Mouse (Mus musculus): Measurements from ENCODE around the gene Cyb5r2. TPM values are rescaled to one million over a fixed set of nuclear protein-coding genes. Genes with fewer than 3 reads are reported as not detected.

Gene Cyb5r2
- polyA plus RNA-seq (2015; fragmentation: Nextera tagmentation; extraction: Ambion mirVana) = 0.08 and 0.10 TPM in 2 replicates

DNA sequence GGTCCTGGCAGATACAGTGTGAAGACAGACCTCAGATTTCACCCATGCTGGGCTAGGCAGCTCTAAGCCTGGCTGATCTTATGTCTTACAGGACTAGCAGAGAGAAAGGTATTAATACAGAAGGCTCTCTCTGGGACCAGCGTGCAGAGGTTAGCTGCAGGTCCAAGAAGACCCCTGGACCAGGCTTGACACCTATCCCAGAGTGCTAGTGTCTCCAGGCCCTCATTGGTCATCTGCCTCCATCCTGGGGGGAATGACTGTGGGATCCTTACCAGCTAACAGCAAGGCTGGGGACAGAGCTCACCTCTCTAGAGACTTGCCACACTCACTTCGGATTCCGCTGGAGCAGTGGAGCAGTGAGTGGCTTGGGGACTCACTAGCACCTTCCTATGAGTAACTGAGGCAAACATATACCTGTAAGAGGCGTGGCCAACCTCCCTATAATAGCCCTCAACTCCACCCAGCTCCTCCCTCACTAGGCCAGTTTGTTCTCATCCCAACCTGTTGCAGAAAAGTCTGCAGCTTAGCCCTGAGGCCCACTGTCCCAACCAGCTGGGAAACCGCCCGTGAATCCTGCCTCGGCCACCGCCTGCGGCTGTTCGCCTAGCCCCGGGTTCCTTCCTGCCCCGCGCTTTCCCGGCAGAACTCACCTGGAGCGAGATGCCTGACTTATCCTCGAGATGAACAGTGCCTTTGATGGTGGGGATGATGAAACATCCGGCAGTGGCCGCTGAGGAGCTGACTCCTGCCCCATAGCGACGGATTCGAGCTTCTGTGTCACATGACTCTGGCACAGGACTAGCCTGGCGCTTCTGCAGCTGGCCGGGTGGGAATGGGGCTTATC lies at the start of gene Cyb5r2:
TSS of gene Cyb5r2 (minus strand) at position 725 of the 844 bp plus-strand sequence.
- DNase-seq (ENCODE audit: low spot score) = no peak

DNA sequence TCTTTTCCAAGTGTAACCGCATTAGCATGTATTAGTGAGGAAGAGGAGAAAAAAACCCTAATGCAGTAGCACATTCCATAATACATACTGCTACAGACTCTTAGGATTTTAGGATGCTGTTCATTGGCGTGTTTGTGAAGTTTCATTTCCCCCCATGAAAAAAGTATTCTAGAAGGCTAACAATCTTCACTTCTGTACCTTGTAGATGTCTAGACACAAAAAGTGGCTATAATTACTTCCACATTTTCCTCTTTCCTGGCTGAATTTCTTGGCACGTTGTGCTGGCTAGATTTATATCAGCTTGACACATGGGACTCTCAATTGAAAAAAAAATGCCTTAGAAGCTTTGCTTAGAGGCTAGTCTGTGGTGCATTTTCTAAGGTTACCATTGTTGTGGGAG lies 44.3 kb upstream of the Cyb5r2 start:
- DNase-seq (ENCODE audit: low spot score) = no peak

DNA sequence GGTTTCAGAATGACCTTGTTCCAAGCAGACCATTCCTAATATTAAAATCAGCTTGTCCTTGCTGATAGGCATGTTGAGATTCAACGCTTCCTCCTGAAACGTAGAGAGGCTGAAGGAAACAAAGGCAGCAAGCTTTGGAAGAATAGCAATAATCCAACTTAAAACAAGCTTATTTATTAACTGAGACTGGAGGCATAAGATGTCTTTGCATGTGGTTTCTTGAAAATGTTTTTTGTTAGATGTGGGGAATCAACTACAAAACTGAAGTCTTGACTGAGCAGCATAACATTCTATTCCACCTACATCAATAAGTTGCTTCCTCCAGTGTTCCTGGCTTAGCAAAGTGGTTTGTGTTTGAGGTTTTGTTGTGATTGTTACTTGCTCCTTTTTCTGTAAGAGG lies 43.3 kb upstream of the Cyb5r2 start, which contains the start of gene Ovch2:
TSS of gene Ovch2 (minus strand) at position 101 of the 400 bp plus-strand sequence.
- no peak for DNase-seq (ENCODE audit: low spot score)

DNA sequence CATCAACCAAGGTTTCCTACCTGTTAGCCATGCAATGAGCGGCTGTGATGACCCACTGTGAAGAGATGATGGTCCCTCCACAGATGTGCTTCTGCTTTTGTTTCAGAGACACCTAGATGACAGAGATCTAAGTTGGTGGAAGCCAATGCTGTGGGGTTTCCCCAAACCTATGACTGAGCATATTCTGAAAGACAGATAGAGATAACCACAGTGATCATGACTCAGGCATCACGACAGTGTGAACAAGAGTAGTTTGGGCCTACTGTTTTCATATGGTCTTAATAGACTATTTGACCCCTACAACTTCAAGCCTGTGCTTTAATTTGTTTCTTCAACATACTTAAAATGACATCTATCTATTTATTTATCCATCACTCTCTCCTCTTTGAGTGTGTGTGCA lies 38.7 kb upstream of the Cyb5r2 start:
- no peak for DNase-seq (ENCODE audit: low spot score)

DNA sequence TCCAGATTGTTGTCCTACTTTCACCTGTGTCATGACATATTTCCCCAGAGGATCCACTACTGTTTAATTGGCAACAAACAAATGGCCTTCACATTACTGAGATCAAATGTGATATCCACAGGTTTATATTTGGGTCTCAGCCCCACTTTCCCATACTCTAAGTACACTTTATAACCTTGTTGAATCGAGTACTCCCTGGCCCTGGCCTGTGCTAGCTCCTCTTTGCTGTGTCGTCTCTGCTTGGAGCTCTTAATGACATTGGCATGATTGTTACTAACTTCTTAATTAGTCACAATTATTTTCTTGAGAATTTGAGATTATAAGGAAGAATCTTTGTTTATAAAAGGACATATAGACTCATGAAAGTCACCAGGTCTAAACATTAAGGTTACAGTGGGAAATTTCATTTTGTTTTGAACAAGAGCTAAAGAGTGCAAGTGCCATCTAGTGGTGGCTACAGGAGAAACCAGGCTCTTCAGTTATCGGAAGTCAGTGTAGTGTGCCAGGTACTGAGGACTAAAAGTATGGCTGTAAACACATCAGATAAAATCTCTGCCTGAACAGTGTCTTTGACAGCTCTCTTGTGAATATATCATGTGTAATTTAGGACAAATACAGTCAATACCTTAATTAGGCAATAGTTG lies 30.3 kb upstream of the Cyb5r2 start:
- DNase-seq (ENCODE audit: low spot score) = peak; percentile 4

DNA sequence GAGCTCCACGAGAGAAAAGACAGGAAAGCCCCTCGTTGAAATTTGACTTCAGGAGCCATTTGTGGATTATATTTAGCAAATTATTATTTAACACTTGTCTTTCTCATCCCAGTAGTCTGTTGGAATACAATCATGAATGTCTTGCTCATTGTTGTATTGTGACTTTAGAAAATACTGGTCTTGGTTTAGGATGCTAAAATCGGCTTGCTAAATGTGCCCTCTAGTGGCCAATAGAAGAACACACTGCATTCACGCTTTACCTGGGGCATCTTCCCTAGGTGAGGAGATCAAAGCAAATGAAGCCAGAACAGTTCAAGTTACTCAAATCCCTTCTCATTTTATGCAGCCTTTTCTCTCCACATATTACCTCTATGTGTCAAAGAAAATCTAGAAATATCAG lies 21.8 kb upstream of the Cyb5r2 start:
- DNase-seq (ENCODE audit: low spot score) = peak; percentile 11

DNA sequence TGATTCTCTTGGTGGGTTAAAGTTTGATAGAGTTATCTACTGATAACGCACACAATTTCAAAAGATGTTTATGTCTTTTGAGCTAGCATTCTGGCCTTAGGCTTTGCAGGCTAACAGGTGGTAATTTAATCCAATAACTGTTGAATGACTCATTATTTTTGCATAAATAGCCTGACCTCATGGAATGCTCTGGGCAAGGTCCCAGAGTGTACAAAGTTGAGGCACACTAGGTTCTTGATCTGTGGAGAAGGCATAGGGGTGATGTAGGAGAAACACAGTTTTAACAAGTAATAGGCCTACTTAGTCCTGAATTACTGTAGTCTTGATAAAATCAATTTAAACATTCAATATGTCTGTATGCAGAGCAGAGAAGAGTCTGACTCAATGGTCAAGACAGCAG lies 20.4 kb upstream of the Cyb5r2 start:
- DNase-seq (ENCODE audit: low spot score) = no peak

DNA sequence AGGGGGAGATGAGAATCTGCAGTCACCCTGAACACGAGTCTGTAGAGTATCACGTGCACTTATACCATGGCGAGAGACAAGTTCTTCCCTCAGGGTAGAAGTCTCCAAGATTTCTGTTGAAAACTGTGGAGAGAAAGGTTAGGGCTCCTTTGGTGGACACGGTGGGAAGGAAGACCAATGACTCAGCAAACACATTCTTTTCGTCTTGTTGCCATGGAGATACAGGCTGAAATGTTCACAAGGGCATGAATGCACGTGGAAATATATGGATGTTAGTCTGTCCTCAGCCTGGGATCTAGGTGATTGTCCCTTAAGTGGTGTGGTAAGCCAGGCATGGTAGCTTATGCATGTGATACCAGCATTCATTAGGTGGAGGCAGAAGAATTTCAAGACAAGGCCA lies 13.0 kb upstream of the Cyb5r2 start:
- no peak for DNase-seq (ENCODE audit: low spot score)

DNA sequence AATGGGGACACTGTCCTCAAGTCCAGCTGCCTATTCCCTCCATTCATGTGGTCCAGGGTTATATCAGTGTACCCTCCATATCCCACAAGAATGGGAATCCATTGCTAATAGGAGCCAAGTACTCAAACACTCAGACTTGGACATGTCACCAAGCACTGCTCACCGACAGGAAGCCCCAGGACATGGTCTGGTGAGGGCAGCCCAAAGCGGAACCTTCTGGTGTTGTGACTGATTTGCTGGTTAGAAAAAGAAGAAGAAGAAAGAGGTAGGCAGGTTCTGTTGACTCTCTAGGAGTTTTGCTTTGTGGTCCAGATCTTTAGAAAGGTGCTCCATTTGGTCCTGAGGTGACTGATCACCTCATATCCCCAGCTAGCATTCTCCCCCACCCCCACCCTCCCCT lies 1.1 kb downstream of the Cyb5r2 start:
- DNase-seq (ENCODE audit: low spot score) = no peak

DNA sequence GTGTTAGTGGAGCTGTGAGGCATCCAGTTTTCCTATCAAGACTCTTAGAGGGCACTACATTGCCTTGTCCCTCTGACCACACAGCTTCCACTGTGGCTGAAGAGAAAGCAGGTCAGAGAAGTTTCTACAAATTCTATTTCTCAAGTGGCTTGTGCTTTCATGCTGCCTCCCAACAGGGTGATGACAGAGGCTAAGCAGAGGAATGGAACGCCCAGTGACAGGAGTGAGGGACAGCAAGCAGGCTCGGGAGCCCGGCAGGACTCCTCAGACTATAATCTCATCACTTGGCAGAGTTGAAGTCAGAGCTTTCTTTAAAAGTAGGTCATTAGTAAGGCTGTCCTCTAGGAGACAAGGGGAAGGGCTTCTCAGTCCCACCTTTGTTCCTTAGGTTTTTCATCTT lies 1.9 kb downstream of the Cyb5r2 start:
- DNase-seq (ENCODE audit: low spot score) = no peak

DNA sequence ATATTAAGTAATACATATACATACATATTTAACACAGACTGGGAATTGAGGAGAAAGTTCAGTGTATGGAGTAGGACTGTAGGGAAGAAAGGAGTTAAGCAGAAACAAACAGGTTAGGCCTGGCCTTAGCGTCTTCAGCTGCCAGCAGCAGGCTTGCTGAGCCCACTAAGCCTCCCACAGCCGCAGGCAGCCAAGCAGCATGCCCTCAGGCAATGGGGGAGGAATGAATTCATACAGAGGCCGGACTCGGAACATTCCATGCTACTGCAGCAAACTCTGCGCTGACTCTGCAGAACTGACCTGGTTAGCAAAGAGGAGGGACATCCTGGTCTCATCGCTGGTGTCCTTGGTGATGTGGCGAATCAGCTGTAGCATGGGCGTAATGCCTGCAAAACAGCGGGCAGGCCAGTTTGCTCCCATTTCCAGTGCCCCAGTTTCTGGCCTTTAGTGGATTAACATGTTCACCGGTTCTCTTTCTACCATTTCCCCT lies 5.8 kb downstream of the Cyb5r2 start:
- DNase-seq (ENCODE audit: low spot score) = no peak

DNA sequence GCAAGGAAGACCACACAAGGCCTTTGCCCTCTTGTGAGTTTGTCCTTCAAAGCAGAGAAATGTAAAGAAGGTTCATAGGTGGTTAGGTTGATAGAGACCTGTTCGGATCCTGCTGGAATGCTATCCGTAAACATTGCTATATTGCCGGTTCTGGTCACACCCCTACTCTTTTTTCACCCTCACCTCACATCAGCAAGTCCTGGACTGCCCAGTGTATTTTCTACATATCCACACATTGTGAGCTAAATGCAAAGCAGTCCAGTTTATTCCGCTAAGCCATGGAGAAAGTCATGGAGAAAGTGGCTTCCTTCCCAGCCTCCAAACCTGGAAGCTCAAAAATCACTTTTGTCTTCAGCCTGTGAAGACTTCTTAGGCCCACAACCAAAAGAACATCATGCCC lies 8.1 kb downstream of the Cyb5r2 start:
- DNase-seq (ENCODE audit: low spot score) = no peak

DNA sequence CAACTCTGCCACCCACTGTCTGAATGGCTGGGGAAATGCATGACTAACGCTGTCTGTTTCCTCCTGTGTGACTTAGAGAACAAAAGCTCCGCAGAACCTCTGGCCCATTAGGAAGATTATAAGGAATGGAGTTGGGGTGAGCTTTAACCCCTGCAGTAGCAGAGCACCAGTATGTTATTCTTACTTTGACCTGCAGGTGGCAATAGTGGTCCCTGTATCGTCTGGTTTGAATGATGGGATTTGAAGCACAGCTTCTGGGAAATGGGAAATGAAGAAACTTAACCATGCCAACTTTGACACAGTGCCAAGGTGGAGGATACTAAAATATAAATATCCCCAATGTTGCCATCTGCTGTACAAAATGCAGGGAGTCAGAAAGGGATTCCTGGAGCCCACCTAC lies 8.6 kb downstream of the Cyb5r2 start:
- peak; percentile 60 for DNase-seq (ENCODE audit: low spot score)

DNA sequence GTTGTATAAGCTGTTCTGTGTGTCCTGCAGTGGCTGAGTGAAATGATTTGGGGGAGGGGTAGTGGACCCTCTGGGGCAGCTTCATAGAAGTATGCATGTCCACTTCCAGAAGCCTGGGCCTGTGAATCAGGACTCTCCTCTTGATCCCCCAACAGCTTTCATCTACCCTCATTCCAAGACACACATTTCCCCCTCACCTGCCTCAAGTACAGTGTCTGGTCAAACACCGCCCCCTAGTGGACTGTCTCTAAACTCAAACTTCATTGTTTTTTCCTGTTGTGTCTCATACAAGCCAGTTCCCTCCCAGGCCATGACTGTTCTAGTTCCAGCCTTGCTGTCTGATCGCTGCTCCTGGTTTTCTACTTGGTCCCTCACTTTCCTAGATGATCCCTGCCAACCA lies 9.9 kb downstream of the Cyb5r2 start:
- peak; percentile 79 for DNase-seq (ENCODE audit: low spot score)

DNA sequence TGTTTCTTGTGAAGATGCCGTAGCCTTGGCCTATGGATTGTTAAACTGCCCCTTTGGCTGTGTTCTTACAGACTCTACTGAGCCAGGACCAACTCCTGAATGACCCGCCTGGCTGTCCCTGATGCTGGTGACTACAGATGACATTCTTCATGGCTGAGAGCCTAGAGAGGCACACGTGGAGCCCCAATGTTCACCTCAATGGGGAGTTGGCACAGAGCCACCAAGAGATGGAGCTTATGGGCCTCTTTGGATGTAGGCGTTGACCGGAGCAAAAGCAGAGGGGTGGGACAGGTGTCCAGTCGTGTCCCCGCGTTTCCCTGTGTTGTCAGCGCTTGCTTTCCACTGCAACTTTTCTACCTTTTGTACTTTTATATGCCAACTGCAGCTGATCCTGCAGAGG lies 10.4 kb downstream of the Cyb5r2 start:
- DNase-seq (ENCODE audit: low spot score) = no peak

DNA sequence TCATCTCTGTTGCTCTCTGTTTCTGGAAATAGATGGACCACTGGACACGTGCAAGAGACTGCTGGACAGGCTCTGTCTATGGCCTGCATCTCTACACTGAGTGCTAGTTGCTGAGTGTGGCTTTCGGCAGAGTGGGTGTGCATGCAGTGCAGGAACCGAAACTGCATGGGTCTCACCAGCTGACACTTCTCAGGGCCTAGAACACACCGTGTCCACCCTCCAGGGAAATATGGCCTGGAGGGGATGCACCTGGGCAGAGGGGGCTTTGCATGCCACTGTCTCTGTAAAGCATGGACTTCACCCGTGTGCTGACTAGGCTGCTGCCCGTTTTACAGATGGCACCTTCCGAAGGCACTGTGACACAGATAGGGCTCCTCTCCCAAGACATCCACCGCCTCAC lies 11.8 kb downstream of the Cyb5r2 start:
- no peak for DNase-seq (ENCODE audit: low spot score)

DNA sequence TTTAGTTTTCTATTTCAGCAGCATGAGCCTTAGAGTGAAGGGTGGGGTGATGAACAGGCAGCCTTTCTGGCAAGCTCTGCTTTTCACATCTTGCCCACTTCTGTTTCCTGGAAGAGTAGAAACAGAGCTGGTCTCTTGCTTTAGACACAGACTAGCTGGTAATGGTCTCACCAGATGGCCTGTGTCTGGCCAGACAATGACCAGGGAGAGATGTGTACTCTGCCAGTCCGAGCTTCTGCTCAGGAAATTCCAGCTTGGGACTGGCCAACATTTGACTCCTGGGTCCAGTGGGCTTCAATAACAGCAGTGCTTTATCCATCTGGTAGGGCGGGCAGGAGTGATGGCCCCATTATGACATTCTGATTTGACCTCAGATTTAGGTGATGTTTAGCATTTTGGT lies 12.7 kb downstream of the Cyb5r2 start:
- DNase-seq (ENCODE audit: low spot score) = no peak

DNA sequence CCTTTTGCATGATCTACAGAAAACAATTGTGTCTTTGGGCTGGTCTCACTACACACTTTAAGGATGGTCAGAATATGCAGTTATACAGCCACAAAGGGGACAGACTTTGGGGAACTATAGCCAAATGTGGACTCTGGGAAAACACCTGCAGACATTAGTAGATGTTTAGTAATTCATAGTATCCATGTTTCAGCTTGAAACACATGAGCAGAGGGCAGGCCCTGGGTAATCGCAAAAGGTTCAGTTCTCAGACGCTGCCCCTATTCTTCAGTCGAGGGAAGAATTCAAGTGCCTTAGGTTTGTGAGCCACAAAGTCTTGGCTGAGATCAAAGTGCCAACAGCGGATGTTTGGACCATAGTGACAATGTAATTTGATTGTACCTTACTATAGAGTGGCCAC lies 13.4 kb downstream of the Cyb5r2 start:
- no peak for DNase-seq (ENCODE audit: low spot score)

DNA sequence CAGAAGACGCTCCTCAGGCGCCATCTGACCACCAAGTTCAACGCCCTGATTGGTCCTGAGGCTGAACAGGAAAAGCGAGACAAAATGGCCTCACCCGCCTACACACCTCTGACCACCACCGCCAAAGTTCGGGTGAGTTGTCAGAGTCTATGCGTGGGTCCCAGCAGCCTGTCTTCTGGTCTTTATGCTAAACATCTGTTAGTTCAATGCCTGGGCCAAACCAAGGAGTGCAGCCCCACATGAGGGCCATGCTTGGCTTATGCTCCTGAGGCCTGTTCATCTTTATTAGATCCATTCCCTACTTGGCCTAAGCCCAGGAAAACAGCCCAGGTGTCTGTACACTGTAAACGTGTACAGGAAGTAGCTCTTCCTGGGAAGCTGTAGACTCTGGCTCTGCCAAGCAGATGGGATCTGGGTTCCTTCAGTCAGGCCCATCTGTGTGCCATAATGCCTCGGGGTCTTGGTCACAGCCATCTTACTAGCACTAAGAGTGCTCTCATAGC lies 14.8 kb downstream of the Cyb5r2 start:
- no peak for DNase-seq (ENCODE audit: low spot score)

DNA sequence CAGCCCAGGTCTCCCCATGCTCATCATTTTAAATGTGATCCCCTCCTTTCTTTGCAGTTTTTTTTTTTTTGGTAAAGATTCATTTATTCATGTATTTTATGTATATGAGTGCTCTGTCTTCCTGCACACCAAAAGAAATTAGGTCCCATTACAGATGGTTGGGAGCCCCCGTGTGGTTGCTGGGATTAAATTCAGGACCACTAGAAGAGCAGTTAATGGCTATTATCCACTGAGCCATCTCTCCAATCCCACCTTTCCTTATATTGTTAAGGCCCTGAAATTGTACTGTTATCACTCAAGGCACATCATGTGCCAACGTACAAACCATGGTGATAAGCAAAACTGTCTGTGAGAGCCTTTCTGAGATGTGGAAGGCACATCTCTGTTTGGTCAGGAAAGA lies 19.1 kb downstream of the Cyb5r2 start:
- DNase-seq (ENCODE audit: low spot score) = peak; percentile 22

DNA sequence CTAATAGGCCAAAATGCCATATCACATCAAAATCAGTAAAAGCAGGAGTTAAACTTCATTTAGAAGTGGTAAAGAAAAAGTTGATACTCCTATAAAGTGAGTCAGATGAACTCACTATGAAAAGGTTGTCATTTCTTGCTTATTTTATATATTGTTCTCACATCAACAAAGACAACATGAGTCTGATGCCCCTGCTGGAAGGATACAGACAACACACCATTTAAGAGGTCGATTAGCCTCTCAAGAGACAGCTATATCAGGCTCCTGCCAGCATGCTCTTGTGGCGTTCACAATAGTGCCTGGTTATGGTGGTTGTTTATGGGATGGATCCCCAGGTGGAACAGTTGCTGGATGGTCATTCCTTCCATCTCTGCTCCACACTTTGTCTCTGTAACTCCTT lies 24.7 kb downstream of the Cyb5r2 start:
- DNase-seq (ENCODE audit: low spot score) = peak; percentile 28

DNA sequence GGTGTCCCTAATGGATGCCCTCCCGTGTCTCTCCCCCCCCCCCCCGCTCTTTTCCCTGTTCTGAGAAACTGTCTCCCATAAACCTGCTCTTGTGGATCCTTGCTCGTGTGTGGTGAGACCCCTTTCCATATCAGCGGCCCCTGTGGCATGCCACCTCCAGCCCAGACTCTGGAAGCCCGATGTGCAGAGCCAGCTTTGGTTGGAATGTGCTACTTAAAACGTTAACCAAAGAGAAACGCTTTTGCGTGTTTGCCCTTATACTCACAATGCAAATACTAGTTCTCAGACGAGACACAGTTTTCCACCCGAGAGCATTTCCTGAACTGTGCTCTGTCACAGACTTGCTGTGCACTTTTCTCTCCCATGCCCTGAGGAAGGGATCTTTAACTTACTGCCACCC lies 27.2 kb downstream of the Cyb5r2 start:
- DNase-seq (ENCODE audit: low spot score) = no peak

DNA sequence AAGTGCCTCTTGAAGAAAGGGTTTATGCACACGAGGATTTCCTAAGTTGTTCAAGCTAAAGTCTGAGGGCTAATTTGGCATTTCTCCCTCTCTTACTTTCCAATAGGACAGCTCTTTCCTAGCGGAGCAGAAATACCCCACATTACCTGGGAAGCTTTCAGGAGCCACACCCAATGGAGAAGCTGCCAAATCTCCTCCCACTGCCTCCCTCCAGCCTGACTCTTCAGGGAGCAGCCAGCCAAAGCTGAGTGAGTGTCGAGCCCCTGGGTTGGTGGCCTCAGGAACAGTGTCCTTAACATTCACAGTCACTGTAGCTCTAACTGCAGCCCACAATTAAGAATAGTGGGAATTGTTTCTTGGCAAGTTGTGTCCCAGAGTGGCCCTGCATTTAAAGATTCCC lies 30.3 kb downstream of the Cyb5r2 start:
- no peak for DNase-seq (ENCODE audit: low spot score)
